Mouse (Mus musculus): ENCODE measurements around the gene Mreg. TPM values are rescaled to one million over a fixed set of nuclear protein-coding genes. Genes with fewer than 3 reads are reported as not detected.

Gene Mreg
- total and polyA plus RNA-seq, 3 experiments = not detected

- Histone ChIP-seq H3K36me3 (ENCODE audit: control insufficient read depth in 1 of 2, insufficient read depth in 2 of 2, low read length in 2 of 2) (no peaks in the 10 kb centered on the region), H3K27me3 (ENCODE audit: control insufficient read depth in 1 of 2, insufficient read depth in 2 of 2, low read length in 2 of 2) (peaks cover 0 to 8% of the 10 kb centered on the region in 2 experiments; a peak in 3 of 4 replicates), H3K4me3 (ENCODE audit: control insufficient read depth in 1 of 2, insufficient read depth in 1 of 2, low read depth in 2 of 2, low read length in 2 of 2) (no peak overlapping the region), H3K27ac (ENCODE audit: control insufficient read depth, low read depth, low read length) (no peak overlapping the region), H3K79me2 (ENCODE audit: control insufficient read depth, insufficient read depth, low read length, poor library complexity) (no peaks in the 10 kb centered on the region), H3K9me3 (replicated peaks; ENCODE audit: insufficient read depth, low read length) (no peaks in the 10 kb centered on the region), H3K9ac (ENCODE audit: control insufficient read depth, low read depth, low read length, poor library complexity, severe bottlenecking) (no peak overlapping the region), H3K4me1 (ENCODE audit: control insufficient read depth in 1 of 2, insufficient read depth in 2 of 2, low read length in 2 of 2) (no peaks in the 10 kb centered on the region)
- DNase-seq (ENCODE audit: low read depth, low spot score) = no peak
- TF ChIP-seq ETS1 (IDR thresholded peaks at IDR 0.05; ENCODE audit: low read depth, low read length) (no peak), BHLHE40 (IDR thresholded peaks at IDR 0.05; ENCODE audit: borderline replicate concordance, low read depth, low read length) (no peak), POLR2A (IDR thresholded peaks at IDR 0.05; ENCODE audit: control insufficient read depth in 1 of 2, insufficient read depth in 1 of 2, low read depth in 1 of 2, low read length in 2 of 2, poor library complexity in 1 of 2) (no peak), HCFC1 (IDR thresholded peaks at IDR 0.05; ENCODE audit: low read depth, low read length) (no peak), NELFE (IDR thresholded peaks at IDR 0.05; ENCODE audit: low read depth, low read length) (no peak), USF1 (IDR thresholded peaks at IDR 0.05; ENCODE audit: low read depth, low read length) (no peak), TAL1 (IDR thresholded peaks at IDR 0.05; ENCODE audit: low read length) (no peak), E2F4 (IDR thresholded peaks at IDR 0.05; ENCODE audit: borderline replicate concordance, low read depth, low read length) (no peak), ZC3H11A (IDR thresholded peaks at IDR 0.05; ENCODE audit: low read depth, low read length) (no peak), CHD2 (IDR thresholded peaks at IDR 0.05; ENCODE audit: low read length) (no peak), ZMIZ1 (IDR thresholded peaks at IDR 0.05; ENCODE audit: low read depth, low read length) (no peak)
These were observed 7.0 kb upstream of the Mreg start for GRCm38 (mm10) chr1:72219116-72219515.

DNA sequence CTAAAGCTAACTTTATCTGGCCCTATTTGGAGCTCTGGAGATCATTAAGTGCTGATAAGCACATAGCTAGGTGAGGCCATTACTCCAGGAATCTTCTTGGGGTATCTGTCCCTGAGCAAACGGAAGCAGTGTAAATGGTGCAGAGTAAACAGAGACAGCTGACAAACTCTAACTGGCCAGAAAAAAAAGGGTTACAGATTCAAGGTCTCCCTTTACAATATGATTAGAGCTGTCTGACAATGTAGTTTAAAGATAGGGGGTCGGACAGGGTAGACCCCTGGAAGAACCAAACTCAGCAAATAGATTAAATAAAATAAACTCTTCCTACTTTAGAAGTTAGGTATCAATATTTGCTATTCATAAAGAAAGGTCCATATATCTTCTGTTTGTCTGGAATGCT lies 6.5 kb upstream of the Mreg start:
- no peak overlapping the region for H3K9ac ChIP-seq (ENCODE audit: control insufficient read depth, low read depth, low read length, poor library complexity, severe bottlenecking)
- H3K79me2 ChIP-seq (ENCODE audit: control insufficient read depth, insufficient read depth, low read length, poor library complexity) = no peaks in the 10 kb centered on the region
- H3K36me3 ChIP-seq (ENCODE audit: control insufficient read depth in 1 of 2, insufficient read depth in 2 of 2, low read length in 2 of 2) = no peaks in the 10 kb centered on the region
- no peak overlapping the region for H3K4me3 ChIP-seq (ENCODE audit: control insufficient read depth in 1 of 2, insufficient read depth in 1 of 2, low read depth in 2 of 2, low read length in 2 of 2)
- H3K4me1 ChIP-seq (ENCODE audit: control insufficient read depth in 1 of 2, insufficient read depth in 2 of 2, low read length in 2 of 2) = no peaks in the 10 kb centered on the region
- no peaks in the 10 kb centered on the region for H3K9me3 ChIP-seq (replicated peaks; ENCODE audit: insufficient read depth, low read length)
- TF ChIP-seq POLR2AphosphoS2 (IDR thresholded peaks at IDR 0.05; ENCODE audit: low read length) (no peak), ZC3H11A (IDR thresholded peaks at IDR 0.05; ENCODE audit: low read depth, low read length) (no peak), SIN3A (IDR thresholded peaks at IDR 0.05; ENCODE audit: low read length) (no peak)
- no peak for DNase-seq (ENCODE audit: low read depth, low spot score)
- H3K27me3 ChIP-seq (ENCODE audit: control insufficient read depth in 1 of 2, insufficient read depth in 2 of 2, low read length in 2 of 2) = peaks cover 0 to 8% of the 10 kb centered on the region in 2 experiments; a peak in 3 of 4 replicates
- no peak overlapping the region for H3K27ac ChIP-seq (ENCODE audit: control insufficient read depth, low read depth, low read length)

GRCm38 (mm10) chr1:72216761-72217160 lies 4.7 kb upstream of the Mreg start:
- H3K9me3 ChIP-seq (replicated peaks; ENCODE audit: insufficient read depth, low read length) = no peaks in the 10 kb centered on the region
- H3K27me3 ChIP-seq (ENCODE audit: control insufficient read depth in 1 of 2, insufficient read depth in 2 of 2, low read length in 2 of 2) = peaks cover 0 to 6% of the 10 kb centered on the region in 2 experiments; a peak in 3 of 4 replicates
- TF ChIP-seq NELFE (IDR thresholded peaks at IDR 0.05; ENCODE audit: low read depth, low read length) (no peak), TAL1 (IDR thresholded peaks at IDR 0.05; ENCODE audit: low read length) (no peak), USF2 (IDR thresholded peaks at IDR 0.05; ENCODE audit: borderline replicate concordance in 1 of 2, insufficient read depth in 1 of 2, low read depth in 1 of 2, low read length in 2 of 2) (no peak), ETS1 (IDR thresholded peaks at IDR 0.05; ENCODE audit: low read depth, low read length) (no peak), MYC (IDR thresholded peaks at IDR 0.05; ENCODE audit: low read depth, low read length) (no peak), ZC3H11A (IDR thresholded peaks at IDR 0.05; ENCODE audit: low read depth, low read length) (no peak), MYB (IDR thresholded peaks at IDR 0.05; ENCODE audit: low read depth, low read length) (no peak), EP300 (IDR thresholded peaks at IDR 0.05; ENCODE audit: low read depth in 1 of 2, low read length in 2 of 2) (no peak), MAFK (IDR thresholded peaks at IDR 0.05; ENCODE audit: borderline replicate concordance, low read depth, low read length) (no peak), USF1 (IDR thresholded peaks at IDR 0.05; ENCODE audit: low read depth, low read length) (no peak), E2F4 (IDR thresholded peaks at IDR 0.05; ENCODE audit: borderline replicate concordance, low read depth, low read length) (no peak), MEF2A (IDR thresholded peaks at IDR 0.05; ENCODE audit: extremely low read depth, insufficient replicate concordance, low read depth, low read length, poor library complexity, severe bottlenecking) (no peak), POLR2AphosphoS2 (IDR thresholded peaks at IDR 0.05; ENCODE audit: low read length) (no peak), POLR2AphosphoS5 (IDR thresholded peaks at IDR 0.05; ENCODE audit: borderline replicate concordance, low read depth, low read length) (no peak), ZKSCAN1 (IDR thresholded peaks at IDR 0.05; ENCODE audit: low read depth, low read length) (no peak), JUND (IDR thresholded peaks at IDR 0.05; ENCODE audit: low read depth, low read length) (no peak), HCFC1 (IDR thresholded peaks at IDR 0.05; ENCODE audit: low read depth, low read length) (no peak)
- no peak overlapping the region for H3K4me3 ChIP-seq (ENCODE audit: control insufficient read depth in 1 of 2, insufficient read depth in 1 of 2, low read depth in 2 of 2, low read length in 2 of 2)
- no peaks in the 10 kb centered on the region for H3K36me3 ChIP-seq (ENCODE audit: control insufficient read depth in 1 of 2, insufficient read depth in 2 of 2, low read length in 2 of 2)
- no peak overlapping the region for H3K9ac ChIP-seq (ENCODE audit: control insufficient read depth, low read depth, low read length, poor library complexity, severe bottlenecking)
- H3K79me2 ChIP-seq (ENCODE audit: control insufficient read depth, insufficient read depth, low read length, poor library complexity) = no peaks in the 10 kb centered on the region
- no peak overlapping the region for H3K27ac ChIP-seq (ENCODE audit: control insufficient read depth, low read depth, low read length)
- H3K4me1 ChIP-seq (ENCODE audit: control insufficient read depth in 1 of 2, insufficient read depth in 2 of 2, low read length in 2 of 2) = no peaks in the 10 kb centered on the region
- DNase-seq (ENCODE audit: low read depth, low spot score) = no peak

All from MEL (cell line).